Mouse (Mus musculus) spleen, adult 2 months (tissue): ENCODE data around the gene Gm21985. TPM values are rescaled to one million over a fixed set of nuclear protein-coding genes. Genes with fewer than 3 reads are reported as not detected.
A peak's percentile ranks its signal among the peaks of the same experiment; 100 is the strongest.

Experiments
- DNase-seq, 2 experiments: peaks; one replicate each; pipeline versions ENCODE4 v3.0.0 to v3.0.0-alpha.2; 2012 to 2021; ENCODE audit warnings: low spot score in 2 of 2, low read depth in 1 of 2
- H3K27ac ChIP-seq: fragments of 200-500 bp; 2 replicates; pipeline ENCODE4 v1.5.1; 2012; ENCODE audit warnings: low read length, inconsistent platforms; ENCODE audit not compliant: insufficient read depth
- H3K27me3 ChIP-seq: fragments of 200-500 bp; 2 replicates; pipeline ENCODE4 v1.6.1; 2012; ENCODE audit warnings: mild to moderate bottlenecking, moderate library complexity, low read length, inconsistent platforms; ENCODE audit not compliant: control insufficient read depth, insufficient read depth
- H3K36me3 ChIP-seq: fragments of 200-500 bp; 2 replicates; pipeline ENCODE4 v1.6.1; 2012; ENCODE audit warnings: mild to moderate bottlenecking, low read length, inconsistent platforms; ENCODE audit not compliant: control insufficient read depth, insufficient read depth
- H3K4me1 ChIP-seq: fragments of 200-500 bp; 2 replicates; pipeline ENCODE4 v1.6.1; 2011; ENCODE audit warnings: inconsistent platforms; ENCODE audit not compliant: control insufficient read depth, insufficient read depth, insufficient read length
- H3K4me3 ChIP-seq: fragments of 200-500 bp; 2 replicates; pipeline ENCODE4 v1.5.1; 2011; ENCODE audit warnings: mild to moderate bottlenecking, inconsistent platforms; ENCODE audit not compliant: insufficient read depth, insufficient read length; ENCODE audit errors: extremely low read depth
- CTCF ChIP-seq: fragments of 200-500 bp; IDR thresholded peaks from 2 replicates; pipeline ENCODE4 v1.5.1; 2011; ENCODE audit warnings: mild to moderate bottlenecking, inconsistent platforms; ENCODE audit not compliant: insufficient read depth, insufficient read length, insufficient replicate concordance; ENCODE audit errors: extremely low read depth
- POLR2A ChIP-seq: fragments of 200-500 bp; IDR thresholded peaks from 2 replicates; pipeline ENCODE4 v1.6.1; 2011; ENCODE audit warnings: low read depth, low read length, inconsistent platforms
- WGBS: fragments of 180-500 bp; shearing (Covaris S2); methylation state at CpG from one replicate; pipeline ENCODE4 v1.1.7; 2018; 5-methylcytosine and 5-hydroxymethylcytosine counted together
- polyA plus RNA-seq: library from polyadenylated mRNA; depleted of rRNA; stranded (reverse); fragments of >200 nt; gene quantifications from 2 replicates; pipeline ENCODE4 v1.2.3, GENCODE M21; 2012

Gm21985 gene
- polyA plus RNA-seq, 1 experiment, result not detected

DNA sequence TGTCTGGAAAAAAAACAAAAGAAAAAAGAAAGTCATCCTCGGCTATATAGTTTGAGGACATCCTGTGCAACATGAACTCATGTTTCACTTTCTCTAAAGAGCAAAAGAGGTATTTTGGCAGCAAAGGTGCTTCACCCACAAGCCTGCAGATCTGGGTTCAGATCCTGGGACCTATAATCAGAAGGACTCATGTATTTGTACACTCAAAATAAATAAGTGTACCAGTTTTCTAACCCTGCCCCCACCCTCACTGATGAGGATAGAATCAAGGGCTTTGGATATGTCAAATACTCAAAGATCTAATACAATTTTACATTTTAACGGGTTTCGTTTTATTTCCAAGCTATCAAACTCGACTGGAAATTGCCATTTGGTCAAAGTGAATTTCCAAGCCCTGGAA, 1.8 kb upstream of the Gm21985 start:
- no peak for DNase-seq
- Histone ChIP-seq H3K4me3 (no peak overlapping the region), H3K27ac (no peak overlapping the region), H3K36me3 (no peaks in the 10 kb centered on the region), H3K27me3 (no peaks in the 10 kb centered on the region), H3K4me1 (peaks cover 7% of the 10 kb centered on the region; the same call in 1 of the 2 replicates)
- TF ChIP-seq POLR2A (no peak), CTCF (no peak)
- WGBS, result 62% methylated on average over 4 of the region's 4 CpGs

- Histone ChIP-seq H3K27me3 (no peaks in the 10 kb centered on the region), H3K4me1 (peaks cover 11% of the 10 kb centered on the region; the same call in 1 of the 2 replicates), H3K36me3 (no peaks in the 10 kb centered on the region; the same call in 1 of the 2 replicates), H3K4me3 (peak within 1 kb of the TSS; percentile 90), H3K27ac (peak within 1 kb of the TSS; percentile 98)
- under 1% methylated on average over 84 of the region's 85 CpGs for WGBS
- no peak for TF ChIP-seq CTCF
- TF ChIP-seq POLR2A, result peak; percentile 57
- DNase-seq, result peak; percentile 88 to 95
Observed at GRCm38 (mm10) chr2:112265448-112266241, 469 bp upstream of the Gm21985 start, which contains the start of gene Slc12a6. Gene Slc12a6, plus strand, starts transcription at chr2:112265825.

- Histone ChIP-seq H3K4me1 (peaks cover 14% of the 10 kb centered on the region; the same call in 1 of the 2 replicates), H3K27me3 (no peaks in the 10 kb centered on the region), H3K27ac (peak overlapping the region; percentile 98), H3K36me3 (peaks cover 2% of the 10 kb centered on the region), H3K4me3 (peak overlapping the region; percentile 69)
- WGBS, result 0% methylated on average over 10 of the region's 10 CpGs
- TF ChIP-seq POLR2A (no peak), CTCF (no peak)
- DNase-seq, result no peak
Observed at GRCm38 (mm10) chr2:112266780-112267179, 666 bp downstream of the Gm21985 start.

DNA sequence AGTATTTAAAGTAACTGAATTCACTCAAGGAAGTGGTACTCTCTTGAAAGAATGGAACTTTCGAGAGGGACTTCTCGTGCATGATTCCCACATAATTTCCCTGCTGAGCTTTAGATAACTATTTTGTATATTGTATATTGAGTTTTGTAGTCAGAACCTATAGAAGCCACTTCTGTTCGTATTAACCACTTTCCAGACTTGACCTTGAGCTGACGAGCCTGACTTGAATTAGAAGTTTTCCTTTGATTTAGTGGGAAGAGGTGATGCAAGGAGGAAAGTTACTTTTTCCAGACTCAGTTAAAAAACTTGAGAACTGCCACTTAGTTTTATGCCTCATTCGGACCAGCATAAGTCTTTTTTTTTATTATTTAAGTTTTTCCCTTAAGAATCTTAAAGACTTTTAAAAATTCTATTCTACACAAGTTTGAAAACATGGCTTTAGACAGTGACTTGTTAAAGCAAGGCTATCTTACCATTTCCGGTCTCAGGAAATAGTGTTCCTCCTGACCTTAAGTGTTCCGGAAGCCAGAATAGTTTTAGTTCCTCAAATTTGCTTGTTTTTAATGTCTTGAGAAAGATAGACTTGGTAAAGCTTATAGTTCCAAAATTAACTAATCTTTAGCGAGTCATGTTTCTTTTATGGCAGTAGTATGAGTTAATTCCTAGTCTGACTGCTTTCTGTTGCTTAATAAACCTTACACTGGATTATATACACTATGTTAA, 1.6 kb downstream of the Gm21985 start:
- peaks cover 12% of the 10 kb centered on the region; the same call in 1 of the 2 replicates for H3K4me1 ChIP-seq
- peak overlapping the region; percentile 98; the same call in 1 of the 2 replicates for H3K27ac ChIP-seq
- H3K27me3 ChIP-seq, result no peaks in the 10 kb centered on the region

DNA sequence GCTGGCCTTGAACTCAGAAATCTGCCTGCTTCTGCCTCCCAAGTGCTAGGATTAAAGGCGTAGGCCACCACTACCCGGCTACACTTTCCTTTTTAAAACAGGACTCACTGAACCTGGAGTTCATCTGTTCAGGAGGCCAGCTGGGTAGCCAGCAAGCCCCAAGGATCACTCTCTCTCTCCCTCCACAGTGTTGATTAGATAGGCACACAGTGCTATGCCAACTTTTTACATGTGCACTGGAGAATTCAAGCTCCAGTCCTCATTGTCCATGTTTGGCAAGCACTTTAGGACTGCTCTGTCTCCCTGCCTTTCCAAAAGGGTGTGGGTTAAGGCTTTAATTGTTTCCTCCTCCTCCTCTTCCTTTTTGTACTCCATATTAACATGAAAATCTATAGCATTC, 3.9 kb downstream of the Gm21985 start:
- Histone ChIP-seq H3K4me3 (no peak overlapping the region), H3K4me1 (peaks cover 14% of the 10 kb centered on the region; the same call in 1 of the 2 replicates), H3K27ac (no peak overlapping the region; the same call in 1 of the 2 replicates), H3K27me3 (no peaks in the 10 kb centered on the region), H3K36me3 (peaks cover 4% of the 10 kb centered on the region)
- TF ChIP-seq POLR2A (no peak), CTCF (no peak)
- 57% methylated on average over 2 of the region's 2 CpGs for WGBS
- no peak for DNase-seq

More for the DNA sequence above, 1.6 kb downstream of the Gm21985 start:
- WGBS, result 2% methylated on average over 8 of the region's 8 CpGs
- TF ChIP-seq CTCF (no peak), POLR2A (no peak)
- H3K4me3 ChIP-seq, result peak overlapping the region; percentile 69
- DNase-seq, result peak in 1 of 2 experiments; percentile 71
- peaks cover 2% of the 10 kb centered on the region for H3K36me3 ChIP-seq

DNA sequence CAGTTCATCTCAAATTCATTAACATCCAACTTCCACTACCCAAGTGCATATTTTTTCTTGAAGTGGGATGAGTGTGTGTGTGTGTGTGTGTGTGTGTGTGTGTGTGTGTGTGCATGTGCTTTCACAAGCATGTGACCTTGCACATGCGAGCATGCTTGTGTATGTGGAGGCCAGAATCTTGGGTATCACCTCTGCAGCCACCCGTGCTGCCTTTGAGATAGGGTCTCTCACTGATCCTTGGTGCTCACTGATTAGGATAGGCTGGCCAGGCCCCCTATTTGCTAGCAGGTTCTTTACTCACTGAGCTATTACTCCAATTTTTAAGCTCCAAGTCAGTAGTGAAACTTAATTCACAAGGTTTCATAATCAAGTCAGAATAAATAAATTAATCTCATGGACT, 6.8 kb downstream of the Gm21985 start:
- 87% methylated on average over 2 of the region's 2 CpGs for WGBS
- TF ChIP-seq POLR2A (no peak), CTCF (no peak)
- H3K27me3 ChIP-seq, result no peaks in the 10 kb centered on the region

GRCm38 (mm10) chr2:112273474-112273873, 7.4 kb downstream of the Gm21985 start:
- Histone ChIP-seq H3K4me3 (no peak overlapping the region), H3K36me3 (peaks cover 5% of the 10 kb centered on the region), H3K27ac (no peak overlapping the region), H3K4me1 (peaks cover 17% of the 10 kb centered on the region; the same call in 1 of the 2 replicates), H3K27me3 (no peaks in the 10 kb centered on the region)
- no peak for DNase-seq
- WGBS, result 86% methylated on average over 6 of the region's 6 CpGs
- TF ChIP-seq CTCF (no peak), POLR2A (no peak)

More for the DNA sequence above, 6.8 kb downstream of the Gm21985 start:
- Histone ChIP-seq H3K4me1 (peaks cover 17% of the 10 kb centered on the region; the same call in 1 of the 2 replicates), H3K4me3 (no peak overlapping the region), H3K36me3 (peaks cover 5% of the 10 kb centered on the region), H3K27ac (no peak overlapping the region)
- DNase-seq, result no peak
